Mouse (Mus musculus) urinary bladder, adult 18-20 months (tissue): Measurements from ENCODE around the gene Mavs.
"Not testable (repeated sequence)": the region's sequence is repeated elsewhere in the genome, so short reads cannot be mapped to it uniquely, and the experiment has no call there.

ENCODE experiments used
- DNase-seq, 2 experiments: peaks; one replicate each; pipeline ENCODE4 v3.0.0; 2022; ENCODE audit warnings: low spot score in 2 of 2, mixed read lengths in 2 of 2

Mavs gene

GRCm38 (mm10) chr2:131211026-131211615 lies 22.7 kb upstream of the Mavs start:
- peak in 1 of 2 experiments; percentile 26 for DNase-seq

DNA sequence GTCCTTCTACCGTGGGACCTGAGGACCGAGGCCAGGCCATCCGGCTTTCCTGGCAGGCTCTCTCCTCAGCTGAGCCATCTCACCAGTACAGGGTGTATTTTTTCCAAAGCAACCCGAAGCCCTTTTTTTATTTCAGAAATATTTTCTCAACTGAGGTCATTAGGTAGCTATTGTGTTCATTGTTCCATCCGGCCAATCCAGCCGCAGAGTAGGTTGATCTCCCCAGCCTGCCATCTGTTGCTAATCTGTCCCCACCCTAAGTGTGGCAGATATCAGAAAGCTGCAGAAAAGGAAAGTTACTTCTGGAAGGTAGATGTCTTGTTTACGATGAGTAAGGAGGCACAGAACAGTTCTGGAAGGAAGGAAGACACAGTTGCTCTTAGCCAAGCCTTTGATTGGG lies 20.1 kb upstream of the Mavs start:
- DNase-seq: no peak

- no peak for DNase-seq
Measured at GRCm38 (mm10) chr2:131215941-131216858, 17.7 kb upstream of the Mavs start.

- no peak for DNase-seq
Measured at GRCm38 (mm10) chr2:131220030-131220429, 13.8 kb upstream of the Mavs start.

- DNase-seq: no peak
Measured at GRCm38 (mm10) chr2:131221853-131222515, 11.9 kb upstream of the Mavs start.

GRCm38 (mm10) chr2:131222562-131222961 lies 11.3 kb upstream of the Mavs start:
- DNase-seq: no peak

- no peak for DNase-seq
Measured at GRCm38 (mm10) chr2:131223569-131223968, 10.3 kb upstream of the Mavs start.

DNA sequence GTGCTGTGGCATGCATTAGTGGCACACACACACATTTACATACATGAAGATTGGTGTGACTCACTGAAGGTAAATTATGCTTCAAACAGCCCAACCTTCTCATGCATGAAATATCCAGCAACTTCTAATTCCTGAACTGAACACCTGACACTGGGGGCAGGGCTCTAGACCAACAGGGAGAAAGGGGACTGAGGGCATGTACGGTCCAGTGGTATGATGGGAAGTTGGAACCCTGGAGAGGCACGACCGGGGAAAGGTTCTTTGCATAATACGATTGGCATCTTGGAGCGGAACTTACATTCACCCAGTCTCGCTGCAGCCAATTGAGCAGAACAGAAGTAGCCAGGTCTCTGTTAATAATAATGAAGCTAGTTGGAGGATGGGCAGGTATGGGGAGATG lies 8.7 kb upstream of the Mavs start:
- DNase-seq: no peak

DNA sequence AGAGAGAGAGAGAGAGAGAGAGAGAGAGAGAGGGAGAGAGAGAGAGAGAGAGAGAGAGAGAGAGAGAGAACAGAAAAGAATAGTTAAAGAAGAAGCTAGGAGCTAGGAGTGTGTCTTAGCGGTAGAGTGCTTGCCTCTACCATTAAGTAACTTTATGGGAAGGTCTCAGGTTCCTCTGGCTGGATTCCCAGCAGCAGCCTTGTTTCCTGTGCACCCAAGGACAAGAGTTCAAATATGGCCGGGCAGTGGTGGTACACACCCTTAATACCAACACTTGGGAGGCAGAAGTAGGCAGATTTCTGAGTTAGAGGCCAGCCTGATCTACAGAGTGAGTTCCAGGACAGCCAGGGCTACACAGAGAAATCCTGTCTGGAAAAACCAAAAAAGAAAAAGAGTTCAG lies 7.2 kb upstream of the Mavs start:
- not testable (repeated sequence) for DNase-seq

- no peak for DNase-seq
Measured at GRCm38 (mm10) chr2:131227243-131227642, 6.6 kb upstream of the Mavs start.

GRCm38 (mm10) chr2:131232558-131232957 lies 1.3 kb upstream of the Mavs start:
- DNase-seq: no peak

- DNase-seq: no peak
Measured at GRCm38 (mm10) chr2:131234127-131234650, 326 bp downstream of the Mavs start.

DNA sequence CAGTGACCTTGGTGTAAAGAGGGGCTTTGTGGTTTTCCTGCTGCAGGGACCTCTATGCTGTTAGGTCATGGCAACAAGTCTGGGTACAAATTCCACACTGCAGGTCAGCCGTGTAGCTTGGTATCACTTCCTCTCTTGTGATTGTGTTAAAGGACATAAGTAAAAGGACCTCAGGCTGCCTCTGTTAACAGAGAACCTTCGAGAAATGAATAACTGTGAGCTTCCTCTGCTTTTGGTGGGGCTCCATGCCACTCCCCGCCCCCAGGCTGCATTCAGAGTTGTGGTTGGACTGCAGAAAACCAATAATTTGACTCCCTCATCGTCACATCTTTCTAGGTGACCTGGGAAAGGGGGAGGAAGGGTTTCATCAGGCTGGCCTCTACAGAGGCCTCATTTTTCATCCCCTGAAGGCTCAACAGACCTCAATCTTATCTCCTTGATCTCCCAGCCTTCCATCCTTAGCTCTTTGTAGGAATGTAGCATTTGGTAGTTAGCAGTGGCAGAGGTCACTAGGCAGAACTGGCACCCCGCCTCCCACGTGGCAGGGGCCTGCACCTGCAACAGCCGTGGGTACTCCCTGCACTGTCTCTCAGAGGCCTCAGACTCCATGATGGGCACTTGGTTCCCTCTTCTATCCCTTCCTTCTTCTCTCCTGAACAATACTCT lies 1.2 kb downstream of the Mavs start:
- no peak for DNase-seq

DNA sequence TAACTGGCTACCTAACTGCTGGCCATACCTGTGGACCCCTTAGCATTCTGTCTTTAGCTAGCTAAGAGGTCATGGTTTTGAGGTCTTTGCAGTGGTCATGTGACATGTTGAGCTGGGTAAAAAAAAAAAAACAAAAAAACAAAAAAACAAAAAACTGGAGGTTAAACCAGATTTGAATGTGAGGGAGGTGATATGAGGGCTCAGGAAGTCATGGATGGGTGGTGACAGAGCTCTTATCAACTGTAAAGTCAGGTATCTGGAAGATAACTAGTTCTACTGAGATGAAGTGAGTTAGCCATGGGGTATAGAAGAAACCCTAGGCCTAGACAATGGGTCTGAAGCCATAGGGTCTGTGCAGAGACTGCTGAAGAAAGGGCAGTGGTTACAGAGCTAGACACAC lies 8.3 kb downstream of the Mavs start:
- DNase-seq: no peak

DNA sequence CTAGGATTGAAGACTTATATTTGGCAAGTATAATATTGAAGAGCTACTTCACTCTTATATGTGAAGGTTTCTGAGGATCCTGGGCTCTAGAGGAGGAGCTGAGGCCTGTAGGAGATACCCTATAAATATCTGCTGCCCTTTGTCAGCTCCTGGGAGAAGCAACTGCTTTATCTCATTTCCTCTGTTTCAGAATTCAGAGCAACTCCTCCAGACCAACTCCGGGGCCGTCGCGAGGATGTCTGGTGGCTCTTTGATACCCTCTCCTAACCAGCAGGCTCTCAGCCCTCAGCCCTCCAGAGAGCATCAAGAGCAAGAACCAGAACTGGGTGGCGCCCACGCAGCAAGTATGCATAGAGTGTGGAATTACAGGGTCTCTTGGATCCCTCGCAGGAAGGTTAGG lies 9.1 kb downstream of the Mavs start:
- DNase-seq: no peak

DNA sequence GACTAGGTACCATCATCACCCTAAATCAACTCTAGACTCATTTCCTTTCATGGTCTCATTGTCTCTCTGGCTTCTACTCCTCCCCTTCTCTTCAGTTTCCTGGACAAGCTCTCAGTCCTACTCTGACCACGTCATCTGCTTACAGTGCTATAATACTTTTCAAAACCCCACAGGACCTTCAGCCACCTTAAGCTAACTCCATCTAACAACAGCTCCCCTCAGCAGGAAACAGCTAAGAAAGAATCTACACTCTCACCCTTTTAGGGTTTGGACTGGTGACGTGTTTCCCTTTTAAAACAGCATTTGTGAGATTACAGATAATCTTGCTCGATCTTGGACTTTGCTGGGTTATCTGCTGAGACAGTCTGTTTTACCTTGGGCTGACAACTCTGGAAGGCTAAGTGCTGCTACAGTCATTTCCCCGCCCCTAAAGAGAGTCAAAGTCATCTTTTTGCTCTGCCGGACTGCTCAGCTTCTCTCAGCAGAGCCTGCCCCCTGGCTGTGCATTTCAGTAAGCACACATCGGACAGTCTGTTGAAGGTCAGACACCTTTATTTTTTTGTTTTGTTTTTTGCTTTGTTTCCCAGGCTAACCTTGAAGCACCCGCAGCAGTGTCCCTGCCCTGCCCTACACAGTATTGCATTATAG lies 19.9 kb downstream of the Mavs start:
- peak; percentile 34 to 41 for DNase-seq

DNA sequence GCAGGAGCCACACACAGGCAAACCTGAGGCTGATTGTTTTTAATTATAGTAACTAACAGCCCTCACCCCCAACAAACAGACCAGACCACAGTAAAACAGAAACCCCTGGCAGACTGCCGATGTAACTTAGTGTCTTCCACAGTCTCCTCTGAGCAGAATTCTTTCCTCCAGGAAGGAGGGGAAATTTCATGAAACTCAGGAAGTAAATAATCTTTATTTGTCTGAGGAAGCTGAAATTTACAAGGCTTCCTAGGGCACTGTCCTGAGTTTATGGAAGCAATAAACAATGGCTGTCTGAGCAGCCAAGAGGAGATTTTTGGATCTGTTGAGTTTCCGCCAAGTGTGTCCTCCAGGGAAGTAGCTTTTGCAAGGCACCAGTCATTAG lies 20.5 kb downstream of the Mavs start:
- no peak for DNase-seq

- no peak for DNase-seq
Measured at GRCm38 (mm10) chr2:131255738-131256137, 21.9 kb downstream of the Mavs start.

- DNase-seq: no peak
Measured at GRCm38 (mm10) chr2:131258693-131259092, 24.8 kb downstream of the Mavs start.

GRCm38 (mm10) chr2:131260544-131261307 lies 26.9 kb downstream of the Mavs start:
- no peak for DNase-seq
